Mouse (Mus musculus) limb, embryonic 15.5 days (tissue): ENCODE measurements at regions not wholly inside any gene's neighbourhood (a gene's known extent, or its start where the extent isn't known, plus 50 kb on each side); places are given as distances from the start of the nearest gene placed in this dataset.
"Not testable (repeated sequence)": the region's sequence is repeated elsewhere in the genome, so short reads cannot be mapped to it uniquely, and the experiment has no call there.

Source experiments
- ATAC-seq: fragments of 200-750 bp; cut with Nextera tagmentation; 2 replicates; pipeline ENCODE4 v1.8.0; 2017; ENCODE audit warnings: low read depth, moderate TSS enrichment; ENCODE audit not compliant: insufficient number of reproducible peaks, low FRiP score, low TSS enrichment
- H3K27ac ChIP-seq: fragments of 300-500 bp; sonication (generic); 2 replicates; pipeline ENCODE4 v1.5.1; 2015; ENCODE audit warnings: moderate library complexity, mild to moderate bottlenecking, inconsistent platforms
- H3K27me3 ChIP-seq: fragments of 300-500 bp; sonication (generic); 2 replicates; pipeline ENCODE4 v1.6.1; 2015; ENCODE audit warnings: inconsistent platforms
- H3K36me3 ChIP-seq: fragments of 300-500 bp; sonication (generic); 2 replicates; pipeline ENCODE4 v1.6.1; 2015; ENCODE audit warnings: inconsistent platforms
- H3K4me1 ChIP-seq: fragments of 300-500 bp; sonication (generic); 2 replicates; pipeline ENCODE4 v1.6.1; 2015; ENCODE audit warnings: inconsistent platforms
- H3K4me2 ChIP-seq: fragments of 300-500 bp; sonication (generic); 2 replicates; pipeline ENCODE4 v1.6.1; 2015; ENCODE audit warnings: mild to moderate bottlenecking, inconsistent platforms
- H3K4me3 ChIP-seq: fragments of 300-500 bp; sonication (generic); 2 replicates; pipeline ENCODE4 v1.5.1; 2015; ENCODE audit warnings: mild to moderate bottlenecking, inconsistent platforms
- H3K9ac ChIP-seq: fragments of 300-500 bp; sonication (generic); 2 replicates; pipeline ENCODE4 v1.6.1; 2015; ENCODE audit warnings: inconsistent platforms
- H3K9me3 ChIP-seq: fragments of 300-500 bp; sonication (generic); 2 replicates; pipeline ENCODE4 v1.6.1; 2016; ENCODE audit warnings: inconsistent platforms
- WGBS: fragments of 180-500 bp; shearing (Covaris S2); methylation state at CpG from one replicate; pipeline ENCODE4 v1.1.7; 2015; 5-methylcytosine and 5-hydroxymethylcytosine counted together

GRCm38 (mm10) chr1:59425771-59426170 lies 56.5 kb upstream of the Fzd7 start:
- H3K9me3 ChIP-seq, H3K36me3 ChIP-seq, H3K4me3 ChIP-seq, H3K9ac ChIP-seq, ATAC-seq, H3K27me3 ChIP-seq, H3K4me2 ChIP-seq, H3K27ac ChIP-seq: not testable (repeated sequence)
- peaks cover 14% of the 10 kb centered on the region for H3K4me1 ChIP-seq
- WGBS: 90% methylated on average over 1 of the region's 1 CpGs

DNA sequence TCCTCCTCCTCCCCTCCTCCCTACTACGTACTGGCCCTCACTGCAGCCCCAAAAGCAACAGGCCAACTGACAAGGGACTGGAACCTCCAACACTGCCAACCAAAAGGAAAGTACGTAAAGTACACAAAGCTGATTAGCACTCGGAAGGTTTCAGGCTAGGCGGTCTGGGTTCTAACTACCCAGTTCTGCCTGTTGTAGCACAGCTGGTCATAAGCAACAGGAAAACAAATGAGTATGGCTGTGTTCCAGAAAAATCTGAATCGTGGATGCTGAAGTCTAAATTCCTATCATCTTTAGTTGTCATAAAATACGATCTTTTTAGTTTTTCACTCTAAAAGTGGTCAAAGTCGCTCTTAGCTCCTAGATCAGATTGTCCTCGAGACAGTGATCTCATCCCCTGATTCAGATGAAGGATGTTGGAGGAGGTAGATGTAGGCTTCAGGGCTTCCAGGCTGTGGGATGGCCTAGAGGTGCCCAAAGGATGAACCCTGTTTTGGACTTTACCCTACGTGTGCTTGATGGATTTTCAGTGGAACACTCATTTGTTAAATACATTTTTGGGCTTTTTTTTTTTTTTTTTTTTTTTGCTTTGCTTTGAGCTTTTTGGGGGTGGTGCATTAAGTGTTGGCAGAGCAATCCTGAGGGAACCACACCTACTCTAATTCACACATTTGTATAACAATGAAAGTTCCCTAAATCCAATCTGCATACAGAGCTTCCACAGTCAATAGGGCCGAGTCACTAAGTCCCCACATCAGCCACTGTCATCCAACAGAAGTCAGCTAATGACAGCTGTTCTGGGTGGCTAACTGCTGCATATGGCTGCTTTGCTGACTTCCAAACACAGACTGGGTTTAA lies 55.6 kb upstream of the Fzd7 start:
- Histone ChIP-seq H3K9ac (no peak overlapping the region), H3K9me3 (no peaks in the 10 kb centered on the region), H3K4me1 (peaks cover 14% of the 10 kb centered on the region), H3K4me3 (no peak overlapping the region), H3K36me3 (no peaks in the 10 kb centered on the region), H3K27me3 (no peaks in the 10 kb centered on the region), H3K27ac (no peak overlapping the region), H3K4me2 (no peak overlapping the region)
- 59% methylated on average over 9 of the region's 10 CpGs for WGBS
- no peak for ATAC-seq

DNA sequence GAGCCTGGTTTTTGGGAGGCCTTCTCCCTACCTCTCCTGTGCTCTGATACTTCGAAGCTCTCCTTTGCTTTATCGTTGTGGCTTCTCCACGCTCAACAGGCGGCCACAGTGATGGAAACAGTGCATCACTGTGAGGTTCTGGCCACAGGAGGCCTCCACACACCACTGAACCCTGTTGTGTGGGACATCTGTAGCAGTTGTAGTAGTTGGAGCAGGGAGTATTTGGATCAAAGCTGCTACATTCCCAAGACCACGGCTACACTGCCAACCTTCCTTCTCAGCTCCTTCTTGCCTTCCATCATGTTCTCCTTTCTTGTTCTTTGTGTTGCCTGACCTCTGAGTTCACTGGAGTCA lies 55.0 kb upstream of the Fzd7 start:
- peaks cover 14% of the 10 kb centered on the region for H3K4me1 ChIP-seq
- no peak overlapping the region for H3K4me2 ChIP-seq
- no peaks in the 10 kb centered on the region for H3K27me3 ChIP-seq
- no peak for ATAC-seq
- no peaks in the 10 kb centered on the region for H3K9me3 ChIP-seq
- no peaks in the 10 kb centered on the region for H3K36me3 ChIP-seq
- H3K9ac ChIP-seq: no peak overlapping the region
- no peak overlapping the region for H3K4me3 ChIP-seq
- no peak overlapping the region for H3K27ac ChIP-seq
- WGBS: 64% methylated on average over 5 of the region's 5 CpGs

- no peak for ATAC-seq
- WGBS: 72% methylated on average over 4 of the region's 4 CpGs
- H3K27me3 ChIP-seq: no peaks in the 10 kb centered on the region
- H3K36me3 ChIP-seq: no peaks in the 10 kb centered on the region
- H3K4me3 ChIP-seq: no peak overlapping the region
- no peaks in the 10 kb centered on the region for H3K9me3 ChIP-seq
- H3K4me2 ChIP-seq: no peak overlapping the region
- no peak overlapping the region for H3K27ac ChIP-seq
- H3K4me1 ChIP-seq: no peaks in the 10 kb centered on the region
- H3K9ac ChIP-seq: no peak overlapping the region
Observed at GRCm38 (mm10) chr1:59429289-59429688, 52.9 kb upstream of the Fzd7 start.

DNA sequence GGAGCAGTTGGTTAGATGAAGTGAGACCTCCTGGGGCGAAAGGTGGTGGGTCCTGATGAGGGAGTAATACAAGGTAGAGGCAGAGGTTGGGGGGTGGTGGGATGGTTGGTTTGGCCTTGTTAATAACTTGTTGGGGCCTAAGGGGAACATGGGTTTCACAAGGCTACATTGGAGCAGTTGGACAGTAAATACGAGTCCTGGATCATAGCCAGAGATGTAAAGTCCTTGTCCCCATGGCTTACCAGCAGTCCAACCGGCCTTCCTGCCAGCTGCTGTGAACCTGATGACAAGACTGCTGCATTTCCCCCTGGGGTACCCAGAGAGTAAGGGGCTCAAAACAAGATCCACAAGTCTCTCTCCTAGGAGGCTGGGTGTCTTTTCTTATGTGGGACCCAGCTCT lies 52.0 kb upstream of the Fzd7 start:
- Histone ChIP-seq H3K4me3 (no peak overlapping the region), H3K9ac (no peak overlapping the region), H3K36me3 (no peaks in the 10 kb centered on the region), H3K27ac (no peak overlapping the region), H3K9me3 (no peaks in the 10 kb centered on the region), H3K4me1 (no peaks in the 10 kb centered on the region), H3K27me3 (no peaks in the 10 kb centered on the region), H3K4me2 (no peak overlapping the region)
- ATAC-seq: no peak
- 63% methylated on average over 3 of the region's 3 CpGs for WGBS

GRCm38 (mm10) chr1:59430886-59431486 lies 51.2 kb upstream of the Fzd7 start:
- no peaks in the 10 kb centered on the region for H3K9me3 ChIP-seq
- H3K36me3 ChIP-seq: no peaks in the 10 kb centered on the region
- H3K27ac ChIP-seq: no peak overlapping the region
- no peaks in the 10 kb centered on the region for H3K4me1 ChIP-seq
- no peak overlapping the region for H3K9ac ChIP-seq
- no peak for ATAC-seq
- H3K4me3 ChIP-seq: no peak overlapping the region
- no peaks in the 10 kb centered on the region for H3K27me3 ChIP-seq
- WGBS: 78% methylated on average over 6 of the region's 6 CpGs
- no peak overlapping the region for H3K4me2 ChIP-seq
